Mouse (Mus musculus) stomach, embryonic 14.5 days (tissue): ENCODE results near the gene Atf4. TPM values are rescaled to one million over a fixed set of nuclear protein-coding genes. Genes with fewer than 3 reads are reported as not detected.

Source experiments
- ATAC-seq: fragments of 200-750 bp; cut with Nextera tagmentation; 2 replicates; pipeline ENCODE4 v1.8.0; 2017; ENCODE audit warnings: low read depth, moderate TSS enrichment; ENCODE audit not compliant: insufficient number of reproducible peaks, insufficient read depth, low FRiP score
- H3K27ac ChIP-seq: fragments of 300-500 bp; sonication (generic); 2 replicates; pipeline ENCODE4 v1.5.1; 2014; ENCODE audit warnings: mild to moderate bottlenecking, low read length, moderate library complexity, mixed read lengths
- H3K27me3 ChIP-seq: fragments of 300-500 bp; sonication (generic); 2 replicates; pipeline ENCODE4 v1.6.1; 2014; ENCODE audit warnings: low read length, control low read depth, mixed read lengths; ENCODE audit not compliant: control insufficient read depth, insufficient read depth
- H3K36me3 ChIP-seq: fragments of 300-500 bp; sonication (generic); 2 replicates; pipeline ENCODE4 v1.6.1; 2014; ENCODE audit warnings: mild to moderate bottlenecking, control low read depth, low read length, moderate library complexity, mixed read lengths; ENCODE audit not compliant: control insufficient read depth, insufficient read depth
- H3K4me1 ChIP-seq: fragments of 300-500 bp; sonication (generic); 2 replicates; pipeline ENCODE4 v1.6.1; 2014; ENCODE audit warnings: low read length, control low read depth, mixed read lengths; ENCODE audit not compliant: control insufficient read depth, insufficient read depth
- H3K4me2 ChIP-seq: fragments of 300-500 bp; sonication (generic); replicated peaks from 2 replicates; pipeline ENCODE4 v1.6.1; 2014; ENCODE audit warnings: low read depth, low read length, control low read depth
- H3K4me3 ChIP-seq: fragments of 300-500 bp; sonication (generic); 2 replicates; pipeline ENCODE4 v1.5.1; 2014; ENCODE audit warnings: low read depth, low read length, control low read depth
- H3K9ac ChIP-seq: fragments of 300-500 bp; sonication (generic); replicated peaks from 2 replicates; pipeline ENCODE4 v1.6.1; 2014; ENCODE audit warnings: low read depth, mild to moderate bottlenecking, control low read depth, low read length, moderate library complexity, mixed read lengths
- H3K9me3 ChIP-seq: fragments of 300-500 bp; sonication (generic); 2 replicates; pipeline ENCODE4 v1.6.1; 2016; ENCODE audit warnings: low read depth, low read length, control low read depth; ENCODE audit not compliant: control insufficient read depth
- WGBS: fragments of 180-500 bp; shearing (Covaris S2); extraction: QIAGEN DNeasy Blood & Tissue Kit; methylation state at CpG from one replicate; pipeline ENCODE4 v1.1.7; 2014; 5-methylcytosine and 5-hydroxymethylcytosine counted together
- polyA plus RNA-seq: library from polyadenylated mRNA; unstranded; fragments of >200 nt; fragmentation: Nextera tagmentation; extraction: Ambion mirVana; gene quantifications from 2 replicates; pipeline ENCODE4 v1.2.1, GENCODE M21; 2014

The Atf4 gene
- polyA plus RNA-seq, 1 experiment from 2014 or later: 114 TPM

DNA sequence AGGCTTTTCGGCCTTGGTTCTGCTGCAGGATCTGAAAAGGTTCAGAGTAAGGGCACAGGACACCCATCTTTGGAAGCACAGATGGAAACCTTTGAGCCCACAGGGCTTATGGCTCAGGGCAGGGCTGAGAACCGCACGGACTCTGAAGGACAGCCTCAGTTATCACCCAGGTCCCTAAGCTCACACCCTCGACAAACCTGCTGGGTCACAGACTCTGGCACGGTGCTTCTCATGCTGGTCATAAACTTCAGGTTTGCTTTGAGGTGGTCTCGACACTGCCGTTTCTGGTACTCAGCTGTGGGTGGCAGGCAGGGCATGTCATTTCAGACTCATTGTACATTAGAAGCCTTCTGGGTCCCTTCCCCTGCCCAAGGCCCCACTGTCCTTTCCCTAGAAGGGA, 6.1 kb downstream of the Atf4 start:
- no peak for ATAC-seq
- Histone ChIP-seq H3K9ac (no peak overlapping the region), H3K4me3 (no peak overlapping the region), H3K27me3 (no peaks in the 10 kb centered on the region), H3K36me3 (peaks cover 18% of the 10 kb centered on the region), H3K4me1 (peaks cover 21% of the 10 kb centered on the region), H3K4me2 (no peak overlapping the region), H3K9me3 (no peaks in the 10 kb centered on the region), H3K27ac (no peak overlapping the region)
- WGBS: 80% methylated on average over 7 of the region's 7 CpGs

DNA sequence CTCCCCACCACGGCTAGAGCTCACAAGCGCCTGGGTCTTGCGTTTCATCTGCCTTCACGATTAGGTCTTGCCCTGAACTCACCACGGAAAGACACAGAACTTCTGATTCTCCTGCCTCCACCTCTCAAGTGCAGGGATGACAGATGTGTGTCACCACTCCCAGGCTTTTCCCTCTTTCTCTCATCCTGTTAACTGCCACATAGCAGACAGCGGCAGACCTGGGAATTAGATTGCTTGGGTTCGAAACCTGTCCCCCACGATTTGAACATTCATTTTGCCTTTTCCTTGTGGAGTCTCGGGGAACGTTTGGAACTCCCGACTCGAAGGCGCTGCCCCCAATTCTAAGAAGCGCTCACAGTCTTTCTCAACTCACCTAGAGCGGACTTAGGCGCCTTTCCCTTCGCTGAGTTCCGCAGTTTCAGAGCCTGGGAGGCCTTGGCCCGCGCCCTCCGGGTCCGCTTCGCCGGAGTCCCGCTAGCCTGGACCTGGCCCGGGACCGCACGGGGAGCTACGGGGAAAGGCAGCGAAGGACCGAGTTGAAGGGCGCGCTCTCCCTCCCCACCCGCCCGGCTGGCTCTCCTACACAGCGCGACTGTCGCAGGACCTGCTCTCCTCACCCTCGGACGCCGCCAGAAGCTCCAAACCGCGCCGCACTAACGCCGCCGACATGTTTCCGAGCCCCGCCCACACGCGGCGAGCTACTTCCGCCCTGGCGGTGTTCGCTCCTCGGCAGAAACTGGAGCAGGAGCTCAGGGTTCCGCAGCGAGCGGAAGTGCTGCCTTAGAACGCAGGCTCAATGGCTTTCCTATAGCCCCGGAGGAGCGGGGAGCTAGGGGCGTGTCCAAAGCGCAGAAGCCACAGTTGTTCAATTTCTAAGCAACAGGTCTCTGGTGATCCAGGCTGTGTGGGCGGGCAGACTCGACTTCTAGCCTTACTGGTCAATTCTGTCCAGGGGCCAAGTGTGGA, 8.9 kb downstream of the Atf4 start, which contains the start of gene Rps19bp1:
Gene Rps19bp1, minus strand, starts transcription at position 706 of the 966 bp plus-strand sequence.
- peak; percentile 89 for ATAC-seq
- H3K4me3 ChIP-seq: peak within 1 kb of the TSS; percentile 89
- peak within 1 kb of the TSS; percentile 80 for H3K9ac ChIP-seq
- H3K4me1 ChIP-seq: peaks cover 11% of the 10 kb centered on the region; the same call in 1 of the 2 replicates
- H3K27me3 ChIP-seq: no peaks in the 10 kb centered on the region
- peak within 1 kb of the TSS; percentile 73 for H3K4me2 ChIP-seq
- H3K36me3 ChIP-seq: no peaks in the 10 kb centered on the region; the same call in 1 of the 2 replicates
- 1% methylated on average over 61 of the region's 66 CpGs for whole genome bisulfite sequencing
- H3K27ac ChIP-seq: peak within 1 kb of the TSS; percentile 39; the same call in 1 of the 2 replicates
- H3K9me3 ChIP-seq: no peaks in the 10 kb centered on the region

DNA sequence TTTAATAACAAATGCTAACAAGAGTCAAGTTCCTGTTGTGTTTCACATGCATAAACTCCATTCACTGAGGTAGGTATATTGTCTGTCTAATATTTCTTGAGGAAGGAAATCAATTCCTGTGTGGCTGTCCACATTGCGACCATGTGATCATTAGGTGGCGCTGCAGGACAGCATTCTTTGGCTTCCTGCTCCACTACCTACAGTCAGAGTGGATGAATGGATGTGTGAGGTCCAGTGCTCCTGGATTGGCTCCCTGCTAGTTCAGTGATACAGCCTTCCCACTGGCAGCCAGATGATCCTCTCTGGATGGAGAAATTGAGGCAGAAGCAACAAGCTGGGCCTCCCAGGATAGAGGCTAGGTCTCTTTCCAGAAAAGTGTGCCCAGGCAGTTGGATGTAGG, 11.3 kb downstream of the Atf4 start:
- peaks cover 7% of the 10 kb centered on the region; the same call in 1 of the 2 replicates for H3K4me1 ChIP-seq
- H3K4me3 ChIP-seq: no peak overlapping the region
- no peak overlapping the region for H3K9ac ChIP-seq
- H3K9me3 ChIP-seq: peaks cover 6% of the 10 kb centered on the region; the same call in 1 of the 2 replicates
- no peak overlapping the region for H3K27ac ChIP-seq
- no peaks in the 10 kb centered on the region for H3K36me3 ChIP-seq
- ATAC-seq: no peak
- H3K4me2 ChIP-seq: no peak overlapping the region
- no peaks in the 10 kb centered on the region for H3K27me3 ChIP-seq
- WGBS: 0% methylated on average over 2 of the region's 2 CpGs

DNA sequence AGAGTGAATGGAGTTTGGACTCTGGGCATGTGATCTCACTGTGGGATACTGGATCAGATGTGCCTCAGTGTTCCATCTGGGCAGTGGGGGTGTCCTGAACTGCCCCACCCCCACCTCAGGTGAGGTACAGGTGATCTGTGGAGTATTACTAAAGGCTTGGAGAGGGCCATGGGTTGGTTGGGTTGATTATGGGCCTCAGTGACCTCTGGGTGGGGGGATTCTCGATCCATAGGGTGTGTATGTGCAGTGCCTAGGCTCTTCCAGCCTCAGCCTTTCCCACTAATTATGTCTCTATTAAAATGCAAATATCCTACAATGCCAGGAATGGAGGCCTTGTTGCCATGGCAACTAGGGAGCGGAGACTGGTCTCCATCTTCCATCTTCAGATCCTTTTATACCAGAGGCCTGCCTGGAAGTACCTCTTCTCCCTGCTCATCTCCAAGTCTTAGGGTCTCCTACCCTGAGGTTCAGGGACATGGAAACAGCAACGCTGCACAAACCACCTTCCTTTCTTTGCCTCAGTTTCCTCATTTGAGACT, 16.9 kb downstream of the Atf4 start:
- no peak overlapping the region for H3K9ac ChIP-seq
- no peak overlapping the region for H3K4me2 ChIP-seq
- no peaks in the 10 kb centered on the region for H3K4me1 ChIP-seq
- H3K36me3 ChIP-seq: no peaks in the 10 kb centered on the region
- WGBS: 86% methylated on average over 3 of the region's 3 CpGs
- peaks cover 6% of the 10 kb centered on the region; the same call in 1 of the 2 replicates for H3K9me3 ChIP-seq
- H3K4me3 ChIP-seq: no peak overlapping the region
- ATAC-seq: no peak
- no peaks in the 10 kb centered on the region for H3K27me3 ChIP-seq
- H3K27ac ChIP-seq: no peak overlapping the region

DNA sequence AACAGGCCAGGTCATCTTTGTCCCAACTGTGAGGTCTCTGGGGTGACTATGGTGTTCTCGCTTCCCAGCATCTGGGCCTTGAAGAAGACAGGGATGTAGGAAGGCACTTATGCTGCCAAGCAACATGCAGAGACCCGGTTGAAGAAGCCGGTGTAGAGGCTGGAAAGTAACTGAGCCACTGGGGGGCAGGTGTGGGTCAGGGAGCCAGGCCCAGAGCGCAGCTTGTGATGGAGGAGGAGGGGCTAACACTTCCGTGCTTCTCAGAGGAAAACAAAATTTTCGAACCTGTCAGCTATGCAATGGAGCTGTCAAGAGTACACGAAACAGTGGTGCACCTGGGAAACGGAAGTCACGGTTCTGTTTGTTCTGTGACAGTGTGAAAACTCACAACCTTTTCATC, 22.1 kb downstream of the Atf4 start:
- Histone ChIP-seq H3K27me3 (no peaks in the 10 kb centered on the region), H3K4me3 (no peak overlapping the region), H3K27ac (no peak overlapping the region), H3K9me3 (no peaks in the 10 kb centered on the region), H3K36me3 (no peaks in the 10 kb centered on the region), H3K4me1 (no peaks in the 10 kb centered on the region), H3K9ac (no peak overlapping the region), H3K4me2 (no peak overlapping the region)
- no peak for ATAC-seq
- 46% methylated on average over 9 of the region's 9 CpGs for WGBS

DNA sequence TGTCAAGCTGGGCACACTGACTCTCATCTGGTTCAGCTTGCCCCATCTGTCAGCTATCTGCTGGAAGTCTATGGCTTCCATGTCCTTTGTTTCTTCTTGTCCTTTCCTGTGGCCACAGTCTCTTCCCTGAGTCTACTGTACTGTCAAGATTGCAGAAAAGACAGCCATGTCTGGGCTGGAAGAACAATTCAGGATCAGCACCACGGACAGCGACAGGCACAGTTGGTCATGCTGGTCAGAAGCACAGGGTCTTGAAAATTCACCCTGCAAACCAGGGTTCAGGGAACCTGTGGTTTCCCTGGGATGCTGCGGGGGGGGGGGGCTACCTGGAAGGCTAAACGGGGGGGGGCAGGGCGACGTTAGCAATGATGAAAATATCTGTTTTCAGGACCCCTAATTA, 22.6 kb downstream of the Atf4 start:
- no peak overlapping the region for H3K27ac ChIP-seq
- 1% methylated on average over 6 of the region's 6 CpGs for WGBS
- H3K36me3 ChIP-seq: no peaks in the 10 kb centered on the region
- H3K9ac ChIP-seq: no peak overlapping the region
- no peaks in the 10 kb centered on the region for H3K27me3 ChIP-seq
- H3K9me3 ChIP-seq: no peaks in the 10 kb centered on the region
- H3K4me1 ChIP-seq: no peaks in the 10 kb centered on the region
- H3K4me2 ChIP-seq: no peak overlapping the region
- no peak for ATAC-seq
- H3K4me3 ChIP-seq: no peak overlapping the region

DNA sequence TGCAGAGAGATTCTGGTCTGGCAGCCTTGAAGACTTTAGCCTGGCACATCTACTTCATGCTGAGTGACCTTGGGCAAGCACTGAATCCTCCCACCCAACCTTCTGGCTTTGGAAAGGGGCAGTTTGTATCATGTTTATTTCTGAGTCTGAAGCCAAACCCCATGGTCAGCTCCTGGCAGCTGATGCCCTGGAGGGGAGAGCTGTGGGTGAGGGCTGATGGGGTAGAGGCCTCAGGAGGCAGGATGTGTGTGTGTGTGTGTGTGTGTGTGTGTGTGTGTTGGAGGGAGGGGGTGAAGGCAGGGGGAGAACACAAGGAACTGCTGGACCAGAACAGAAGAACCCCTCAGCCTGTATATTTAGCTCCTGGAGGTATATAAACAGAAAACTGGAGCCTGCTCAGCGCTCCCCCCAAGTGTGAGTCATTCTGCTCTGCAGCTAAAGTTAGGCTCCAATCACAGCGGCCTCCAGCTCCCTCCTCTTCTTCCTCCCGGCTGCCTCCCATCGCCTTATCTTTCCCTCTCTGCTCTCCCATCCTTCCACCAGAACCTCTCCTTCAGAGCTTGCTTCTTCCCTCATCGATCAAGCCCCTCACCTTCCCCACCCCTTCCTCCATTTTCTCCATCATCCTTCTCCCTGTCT, 23.3 kb downstream of the Atf4 start:
- ATAC-seq: no peak
- H3K9me3 ChIP-seq: no peaks in the 10 kb centered on the region
- no peaks in the 10 kb centered on the region for H3K36me3 ChIP-seq
- no peak overlapping the region for H3K4me3 ChIP-seq
- no peaks in the 10 kb centered on the region for H3K27me3 ChIP-seq
- no peak overlapping the region for H3K27ac ChIP-seq
- WGBS: 57% methylated on average over 5 of the region's 5 CpGs
- H3K4me1 ChIP-seq: no peaks in the 10 kb centered on the region
- H3K9ac ChIP-seq: no peak overlapping the region
- H3K4me2 ChIP-seq: no peak overlapping the region

DNA sequence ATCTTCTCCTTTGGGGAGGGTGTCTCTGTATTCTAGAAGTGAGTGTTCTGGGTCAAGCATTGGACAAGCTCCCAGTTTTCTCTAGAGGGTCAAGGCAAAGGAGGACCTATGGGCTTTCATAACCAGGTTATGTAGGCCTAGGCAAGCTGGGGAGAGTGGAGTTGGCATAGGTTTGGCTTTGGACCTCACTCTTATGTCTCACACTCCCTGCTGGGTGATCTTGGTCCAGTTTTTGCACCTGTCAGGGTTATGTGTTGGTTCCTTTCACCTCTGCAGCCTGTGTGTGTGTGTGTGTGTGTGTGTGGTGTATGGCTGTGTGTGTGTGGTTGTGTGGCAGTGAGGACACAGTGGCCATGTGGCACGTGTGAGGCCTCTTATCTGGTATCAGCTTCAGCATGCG, 24.1 kb downstream of the Atf4 start:
- Histone ChIP-seq H3K9ac (no peak overlapping the region), H3K27me3 (no peaks in the 10 kb centered on the region), H3K27ac (no peak overlapping the region), H3K4me2 (no peak overlapping the region), H3K36me3 (no peaks in the 10 kb centered on the region), H3K9me3 (no peaks in the 10 kb centered on the region), H3K4me1 (no peaks in the 10 kb centered on the region), H3K4me3 (no peak overlapping the region)
- no peak for ATAC-seq
- WGBS: 83% methylated on average over 2 of the region's 2 CpGs
